Mouse (Mus musculus): Measurements from ENCODE around the gene 2310022B05Rik.
A peak's percentile ranks its signal among the peaks of the same experiment; 100 is the strongest.

Gene 2310022B05Rik

DNA sequence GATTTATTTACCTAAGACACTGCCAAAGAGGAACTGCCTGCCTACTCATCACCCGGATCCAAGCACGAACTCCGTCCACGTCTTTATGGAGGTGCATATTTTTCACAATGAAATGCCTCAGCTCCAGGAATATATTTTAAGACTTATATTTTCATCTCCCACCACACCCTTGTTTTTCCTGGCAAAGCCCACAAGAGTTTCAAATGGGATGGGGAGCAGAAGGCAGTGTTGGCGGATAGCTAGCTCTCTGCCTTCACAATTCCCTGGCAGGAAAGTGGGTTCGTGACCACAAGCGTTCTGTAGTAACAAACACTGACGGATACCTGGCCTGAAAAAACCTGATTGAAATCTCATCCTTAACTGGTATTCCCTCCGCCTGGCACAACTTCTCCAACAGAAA, 1.4 kb downstream of the 2310022B05Rik start:
- no peak for DNase-seq (ENCODE audit: low read depth, low spot score)

DNA sequence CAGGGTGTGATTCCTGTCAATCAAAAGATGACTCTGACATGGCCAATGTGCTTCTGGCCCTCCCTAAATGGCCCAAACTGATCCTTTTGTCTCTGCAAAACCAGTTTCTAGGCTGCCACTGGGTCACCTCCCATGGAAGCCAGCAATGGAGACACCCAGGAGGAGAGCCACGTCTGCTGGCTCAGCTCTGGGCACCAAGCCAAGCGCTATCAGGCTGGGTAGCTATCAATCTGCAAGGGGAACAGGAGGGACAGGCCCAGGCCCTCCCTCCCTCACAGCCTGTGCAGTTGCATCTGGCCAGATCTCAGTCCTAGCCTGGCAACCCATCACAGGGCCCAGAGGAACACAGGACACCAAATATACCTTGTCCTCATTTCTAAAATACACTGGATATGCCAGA, 4.8 kb downstream of the 2310022B05Rik start:
- DNase-seq (ENCODE audit: low read depth, low spot score) = no peak

DNA sequence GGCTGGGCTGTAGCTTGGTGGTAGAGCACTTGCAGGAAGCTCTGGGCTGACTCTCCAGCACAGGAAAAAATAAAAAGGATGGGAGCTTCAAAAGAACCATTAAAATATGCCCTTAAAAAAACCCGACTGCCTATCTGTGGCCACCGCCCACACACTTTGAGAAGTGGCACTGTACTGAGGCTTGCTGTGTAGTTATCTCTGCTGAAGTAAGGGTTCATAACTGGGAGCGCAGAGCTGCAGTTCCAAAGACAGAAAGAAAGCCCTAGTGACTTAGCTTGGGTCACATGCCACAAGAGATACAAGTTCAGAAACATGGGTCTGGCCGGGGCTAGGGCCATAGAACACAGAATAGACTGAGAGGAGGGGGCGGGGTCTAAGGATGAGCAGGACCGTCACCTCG, 5.2 kb downstream of the 2310022B05Rik start:
- DNase-seq (ENCODE audit: low read depth, low spot score) = no peak

- no peak for DNase-seq (ENCODE audit: low read depth, low spot score)
Measured at GRCm38 (mm10) chr8:124653568-124654475, 9.3 kb downstream of the 2310022B05Rik start.

DNA sequence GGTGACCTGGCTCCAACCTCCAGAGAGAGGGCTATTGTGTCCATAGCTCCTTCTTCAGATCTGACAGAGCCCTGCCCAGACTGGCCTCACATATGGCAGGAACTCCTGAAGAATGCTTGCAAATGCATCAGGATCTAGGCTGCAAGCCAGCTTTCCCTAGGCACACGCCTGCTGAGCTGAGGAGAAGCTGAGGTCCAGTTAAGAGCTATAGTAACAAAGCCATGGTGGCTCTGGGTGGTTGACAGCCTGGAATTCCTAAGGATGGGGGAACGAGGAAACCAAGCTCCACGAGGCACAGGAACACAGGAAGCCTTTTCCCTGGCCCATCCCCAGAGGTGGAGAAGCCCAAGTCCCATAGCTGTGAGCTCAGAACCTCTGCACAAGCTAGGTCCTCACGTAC, 10.6 kb downstream of the 2310022B05Rik start:
- DNase-seq (ENCODE audit: low read depth, low spot score) = no peak

DNA sequence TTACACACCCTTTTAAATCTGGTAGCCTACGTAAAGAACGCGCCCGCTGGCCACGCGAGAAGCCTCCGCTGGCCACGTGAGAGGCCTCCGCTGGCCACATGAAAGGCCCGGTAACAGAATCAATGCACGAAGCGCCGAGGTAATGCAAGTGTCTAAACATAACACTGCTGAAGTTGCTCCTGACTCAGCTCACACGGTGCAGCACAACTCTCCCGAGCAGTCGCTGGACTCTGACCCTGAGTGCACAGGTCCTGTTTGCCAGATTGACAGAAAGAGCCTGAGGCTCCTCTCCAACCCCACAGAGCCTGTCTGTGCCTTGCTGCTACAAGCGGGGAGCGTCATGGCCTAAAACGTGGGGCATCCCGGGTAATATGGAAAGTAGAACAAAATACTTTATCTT, 11.4 kb downstream of the 2310022B05Rik start:
- DNase-seq (ENCODE audit: low read depth, low spot score) = no peak

GRCm38 (mm10) chr8:124648311-124648710, 14.9 kb downstream of the 2310022B05Rik start:
- DNase-seq (ENCODE audit: low read depth, low spot score) = no peak

DNA sequence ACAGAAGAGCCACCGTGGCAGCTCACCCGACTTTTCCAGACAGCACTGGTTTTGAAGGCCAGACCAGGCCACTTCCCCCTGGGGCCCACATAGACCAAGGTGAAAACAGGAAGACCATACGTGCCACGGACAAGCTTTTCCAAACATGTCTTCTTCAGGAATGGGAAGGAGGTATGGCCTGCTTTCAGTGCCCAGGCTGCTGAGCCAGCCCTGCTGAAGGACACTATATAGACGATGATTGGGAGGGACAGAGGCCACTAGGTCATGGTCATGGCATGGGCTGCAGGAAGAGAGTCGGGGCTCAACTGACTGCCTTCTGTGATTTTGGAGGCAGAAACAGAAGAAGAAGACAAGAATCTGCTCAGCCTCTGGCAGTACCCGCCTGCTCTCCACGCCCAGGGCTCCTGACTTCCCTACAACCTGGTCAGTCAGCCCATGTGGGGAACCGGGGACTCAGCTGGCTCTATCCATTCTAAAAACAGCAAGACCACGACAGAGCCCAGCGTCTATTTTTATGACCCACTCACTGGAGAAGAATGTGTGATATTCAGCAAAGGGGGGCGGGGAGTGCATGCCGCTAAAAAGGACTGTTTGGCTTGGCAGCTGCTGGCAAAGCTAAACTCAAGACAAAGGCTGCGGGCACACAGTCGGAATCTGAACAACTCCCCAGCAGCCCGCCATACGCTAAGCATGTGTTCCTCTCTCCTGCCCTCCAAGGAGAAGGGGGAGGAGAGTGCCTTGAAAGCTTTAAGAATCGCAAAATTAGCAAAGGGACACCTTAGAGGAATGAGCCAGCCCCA, 19.4 kb downstream of the 2310022B05Rik start:
- peak; percentile 55 for DNase-seq (ENCODE audit: low read depth, low spot score)

DNA sequence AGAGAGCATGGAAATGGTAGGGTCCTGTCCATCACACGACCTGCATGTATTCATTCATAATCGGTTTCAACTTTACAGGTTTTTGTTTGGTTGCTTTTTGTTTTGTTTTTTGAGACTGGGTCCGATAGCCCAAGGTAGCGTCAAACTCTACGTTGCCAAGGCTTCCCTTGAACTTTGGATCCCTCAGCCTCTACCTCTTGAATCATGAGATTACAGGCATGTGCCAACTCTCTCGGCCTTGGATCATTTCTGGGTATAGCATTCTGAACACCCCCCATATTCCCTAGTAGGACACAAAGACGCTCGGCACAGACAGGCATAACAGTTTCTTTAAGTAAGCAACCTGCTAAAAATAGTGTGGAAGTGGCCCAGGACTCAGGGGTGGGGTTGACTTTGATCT, 21.6 kb downstream of the 2310022B05Rik start:
- DNase-seq (ENCODE audit: low read depth, low spot score) = no peak

DNA sequence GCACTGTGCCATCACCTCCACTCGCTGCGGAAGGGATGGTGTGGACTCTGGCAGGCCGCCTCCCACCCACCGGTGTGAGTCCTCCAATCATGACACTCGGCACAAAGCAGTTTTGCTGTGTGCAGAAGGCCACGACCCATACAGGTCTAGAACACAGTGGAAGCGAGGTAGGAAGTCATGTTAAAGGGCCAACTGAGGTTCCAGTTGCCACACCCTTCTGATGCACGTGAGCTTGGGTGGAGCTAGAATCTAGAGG, 28.0 kb downstream of the 2310022B05Rik start:
- no peak for DNase-seq (ENCODE audit: low read depth, low spot score)

GRCm38 (mm10) chr8:124634411-124635246, 28.5 kb downstream of the 2310022B05Rik start:
- DNase-seq (ENCODE audit: low read depth, low spot score) = no peak

DNA sequence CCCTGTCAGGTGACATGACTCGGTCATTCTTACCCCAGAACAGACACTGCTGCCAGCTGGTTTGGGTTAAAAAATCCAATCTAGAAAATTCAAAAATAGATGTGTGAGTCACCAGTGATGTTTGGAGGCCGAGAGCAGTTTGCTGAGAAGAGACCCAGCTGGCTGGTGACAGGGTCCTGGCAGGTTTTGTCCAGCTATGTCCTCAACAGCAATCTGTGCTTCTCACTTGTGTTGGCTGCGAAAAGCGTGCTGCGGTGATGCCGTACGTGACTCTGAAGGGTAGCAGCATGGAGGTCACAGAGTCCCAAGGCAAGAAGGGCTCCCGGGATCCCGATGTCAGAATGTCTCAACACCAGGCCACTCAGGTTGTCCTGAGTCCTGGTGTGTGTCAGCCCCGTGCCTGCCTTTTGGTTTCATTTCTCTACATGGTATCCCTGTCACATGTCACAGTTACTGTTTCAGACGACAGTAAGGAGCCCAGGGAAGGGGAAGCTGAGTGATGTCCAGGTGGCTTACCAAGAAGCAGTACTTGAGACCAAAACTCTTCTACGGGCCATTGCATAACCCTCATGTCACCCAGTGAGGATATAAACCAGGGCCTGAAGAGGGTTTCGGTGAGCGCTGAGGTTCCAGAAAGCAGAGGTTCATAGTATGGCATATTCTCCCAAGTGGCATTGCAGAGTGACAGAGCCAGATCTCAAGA, 30.0 kb downstream of the 2310022B05Rik start:
- DNase-seq (ENCODE audit: low read depth, low spot score) = no peak

GRCm38 (mm10) chr8:124631966-124632365, 31.2 kb downstream of the 2310022B05Rik start:
- DNase-seq (ENCODE audit: low read depth, low spot score) = no peak

DNA sequence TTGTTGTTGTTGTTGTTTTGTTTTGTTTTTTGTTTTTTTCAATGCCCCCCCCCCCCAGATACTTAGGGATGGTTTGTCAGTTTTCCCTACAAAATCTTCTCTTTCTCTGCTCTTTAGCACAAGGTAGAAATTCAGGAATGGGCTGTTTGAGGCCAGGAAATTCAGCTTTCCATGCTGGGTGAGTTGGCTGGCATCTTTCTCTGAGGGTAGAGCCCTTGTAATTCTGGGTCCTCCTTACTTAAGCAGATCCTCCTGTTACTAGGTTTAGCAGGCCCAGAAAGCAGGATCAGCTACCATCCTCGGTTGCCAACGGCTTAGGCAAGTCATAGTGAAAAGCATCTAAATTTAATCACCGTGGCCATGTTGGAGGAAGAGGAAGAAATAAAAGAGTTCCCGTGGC, 32.3 kb downstream of the 2310022B05Rik start:
- no peak for DNase-seq (ENCODE audit: low read depth, low spot score)

DNA sequence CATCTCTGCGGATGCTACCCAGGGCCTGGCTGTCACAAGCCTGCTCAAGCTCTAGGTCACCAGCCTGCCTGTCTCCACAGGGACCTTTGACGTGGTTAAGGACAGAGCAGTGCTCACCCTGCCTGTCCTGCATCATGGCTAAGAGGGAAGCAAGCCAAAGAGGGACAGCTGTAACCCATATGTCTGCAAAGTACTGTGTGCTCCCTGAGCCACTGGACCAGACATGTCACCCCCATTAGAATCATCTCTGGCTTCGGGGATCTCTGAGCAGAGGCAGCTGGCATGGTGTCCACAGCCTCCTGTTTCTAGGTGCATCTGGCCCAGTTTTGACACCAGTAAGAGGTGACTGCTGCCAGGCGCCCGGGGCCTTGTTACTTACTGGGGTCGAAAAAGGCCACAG, 32.7 kb downstream of the 2310022B05Rik start:
- DNase-seq (ENCODE audit: low read depth, low spot score) = no peak

DNA sequence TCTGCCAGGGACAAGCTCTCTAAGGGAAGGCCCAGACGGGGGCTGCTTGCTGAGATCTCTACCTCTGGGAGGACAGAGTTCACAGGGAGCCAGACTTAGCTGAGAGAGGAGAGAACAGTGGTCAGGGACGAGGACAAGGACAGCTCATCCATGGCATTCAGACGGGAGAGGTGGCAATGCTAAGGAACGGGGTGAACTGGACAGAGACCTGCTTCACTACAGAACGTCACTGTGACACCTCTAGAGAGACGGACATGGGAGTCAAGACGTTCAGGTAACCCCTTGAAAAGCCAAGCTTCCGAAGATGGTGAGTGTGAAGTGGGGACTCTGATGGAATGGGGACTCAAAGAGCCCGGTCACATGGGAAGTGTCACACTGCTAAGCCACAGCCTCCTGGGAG, 36.9 kb downstream of the 2310022B05Rik start:
- DNase-seq (ENCODE audit: low read depth, low spot score) = no peak

GRCm38 (mm10) chr8:124621255-124621654, 41.9 kb downstream of the 2310022B05Rik start:
- DNase-seq (ENCODE audit: low read depth, low spot score) = peak; percentile 68

DNA sequence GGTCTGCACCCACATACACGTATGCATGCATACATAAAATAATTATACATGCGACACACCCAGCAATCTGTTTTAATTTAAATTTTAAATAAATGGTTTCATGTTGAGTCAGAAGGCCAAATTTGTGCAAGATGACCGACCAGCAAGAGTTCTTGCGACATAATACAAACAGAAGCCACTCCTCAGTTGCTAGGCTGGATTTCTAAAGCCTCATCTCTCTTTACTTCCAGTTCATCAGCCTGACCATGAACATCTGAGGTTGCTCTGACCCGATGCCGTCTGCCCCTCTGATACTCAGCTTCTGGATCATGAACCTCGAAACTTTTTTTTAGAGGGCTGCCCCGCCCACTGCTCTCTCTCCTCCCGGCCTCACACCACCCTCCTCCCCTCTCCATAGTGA, 44.9 kb downstream of the 2310022B05Rik start:
- DNase-seq (ENCODE audit: low read depth, low spot score) = no peak

DNA sequence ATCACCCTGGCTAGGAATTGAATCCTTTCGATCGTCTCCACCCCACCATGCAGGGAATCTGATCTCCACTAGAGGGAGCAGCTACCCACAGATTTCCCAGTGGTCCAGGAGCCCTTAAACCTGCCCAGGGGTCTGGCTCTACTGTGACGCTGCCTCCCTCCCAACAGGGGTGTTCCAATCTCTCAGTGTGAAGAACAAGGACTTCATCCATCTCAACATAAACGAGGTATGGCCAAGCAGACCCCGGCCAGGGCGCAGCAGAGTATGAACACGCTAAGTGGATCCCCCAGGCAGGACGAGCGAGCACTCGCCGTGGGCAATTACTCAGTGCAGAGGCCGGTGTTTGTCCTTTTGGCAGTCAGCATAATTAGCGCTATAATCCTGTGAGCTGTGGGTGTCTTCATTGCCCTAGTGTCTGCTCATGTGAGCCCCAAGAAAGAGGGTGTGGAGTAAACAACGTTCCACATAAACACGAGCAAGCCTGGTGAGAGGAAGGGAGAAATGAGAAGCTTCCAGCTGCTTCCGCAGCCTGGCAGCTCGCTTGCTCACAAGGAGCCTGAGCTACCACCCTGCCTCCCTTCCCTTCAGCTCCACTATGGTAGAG, 45.8 kb downstream of the 2310022B05Rik start:
- peak; percentile 62 for DNase-seq (ENCODE audit: low read depth, low spot score)

DNA sequence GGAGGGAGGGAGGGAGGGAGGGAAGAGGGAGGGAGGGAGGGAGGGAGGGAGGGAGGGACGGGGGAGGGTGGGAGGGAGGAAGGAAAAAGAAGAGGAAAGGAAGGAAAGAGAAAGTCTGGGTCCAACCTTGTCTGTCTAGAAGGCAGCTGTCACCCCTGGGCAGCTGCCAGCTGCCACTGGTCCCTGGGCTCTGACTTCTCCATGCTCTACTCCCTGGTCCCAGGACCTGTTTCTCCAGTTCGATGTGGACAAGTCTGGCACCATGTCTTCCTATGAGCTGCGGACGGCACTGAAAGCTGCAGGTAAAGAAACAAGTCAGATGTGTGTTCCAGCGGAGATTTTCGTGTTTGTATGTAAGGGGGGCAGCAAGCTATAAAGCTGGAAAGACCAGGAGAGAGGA, 48.8 kb downstream of the 2310022B05Rik start:
- no peak for DNase-seq (ENCODE audit: low read depth, low spot score)

GRCm38 (mm10) chr8:124608972-124609353, 54.2 kb downstream of the 2310022B05Rik start:
- DNase-seq (ENCODE audit: low read depth, low spot score) = no peak
